8 mouse cellular contexts compared by ENCODE assay signal in genomic region chr10:43723615-43723937, GRCm38 (mm10).
DNase-seq lines count a peak whose midpoint lies in the region; ATAC-seq and TF ChIP-seq lines count a peak whose summit lies in the region.

No protein-coding gene starts in this region.

- no peak overlapping the region for H3K27ac ChIP-seq in embryonic fibroblast, embryonic 13.5 days (ENCODE audit: insufficient read depth, low read length)
- peak overlapping the region; percentile 77 for H3K27ac ChIP-seq in intestine, embryonic 14.5 days (ENCODE audit: low read depth)

- no peak for ATAC-seq in intestine, embryonic 14.5 days (replicated peaks; ENCODE audit: low FRiP score, low TSS enrichment, low read depth)
- ATAC-seq in inflammation-experienced regulatory T-cells, adult 6 months = no peak

- no peaks in the 10 kb centered on the region for H3K36me3 ChIP-seq in intestine, embryonic 14.5 days (ENCODE audit: control insufficient read depth, insufficient read depth, low read length)
- H3K36me3 ChIP-seq in myocyte (ENCODE audit: control insufficient read depth, insufficient read depth) = no peaks in the 10 kb centered on the region

- DNase-seq in lung, adult 2 months = peak; percentile 52
- no peak for DNase-seq in lung, postnatal 4 days
- DNase-seq in intestine, embryonic 14.5 days (ENCODE audit: low spot score) = no peak
- no peak for DNase-seq in Muller cell, postnatal 12 days (ENCODE audit: inconsistent ontology term)
- no peak for DNase-seq in spleen, postnatal 14 days (ENCODE audit: low spot score in 2 of 2)

- no peaks in the 10 kb centered on the region for H3K79me2 ChIP-seq in myocyte (ENCODE audit: control insufficient read depth, insufficient read depth)

- H3K9ac ChIP-seq in intestine, embryonic 14.5 days (ENCODE audit: low read length) = peak overlapping the region; percentile 35

- no peaks in the 10 kb centered on the region for H3K27me3 ChIP-seq in intestine, embryonic 14.5 days (replicated peaks; ENCODE audit: control insufficient read depth, insufficient read depth, low read length)
- H3K27me3 ChIP-seq in myocyte (ENCODE audit: control insufficient read depth, insufficient read depth, insufficient read length) = peaks cover 30% of the 10 kb centered on the region

- peak overlapping the region; percentile 57 for H3K4me3 ChIP-seq in lung, adult 2 months (replicated peaks; ENCODE audit: extremely low read depth, low read depth, low read length)
- peak overlapping the region; percentile 26 for H3K4me3 ChIP-seq in embryonic fibroblast, embryonic 13.5 days (ENCODE audit: insufficient read depth, low read length)
- H3K4me3 ChIP-seq in intestine, embryonic 14.5 days (ENCODE audit: low read depth, low read length) = peak overlapping the region; percentile 25
- H3K4me3 ChIP-seq in myocyte = no peak overlapping the region

- TF ChIP-seq CTCF in lung, adult 2 months (IDR thresholded peaks at IDR 0.05; ENCODE audit: insufficient read depth, low read length) = no peak
- no peak for TF ChIP-seq CTCF in embryonic fibroblast, embryonic 13.5 days (IDR thresholded peaks at IDR 0.05; ENCODE audit: borderline replicate concordance, insufficient read depth, low read length)

- no peak for TF ChIP-seq POLR2A in lung, adult 2 months (IDR thresholded peaks at IDR 0.05; ENCODE audit: borderline replicate concordance, extremely low read depth, low read depth, low read length)
- no peak for TF ChIP-seq POLR2A in embryonic fibroblast, embryonic 13.5 days (IDR thresholded peaks at IDR 0.05; ENCODE audit: low read depth, low read length)
- TF ChIP-seq POLR2A in myocyte (IDR thresholded peaks at IDR 0.05; ENCODE audit: insufficient read length, low read depth) = no peak

- 10% methylated on average over 12 of the region's 12 CpGs for WGBS in lung, adult 2 months
- WGBS in intestine, embryonic 14.5 days = 4% methylated on average over 12 of the region's 12 CpGs

- no peak overlapping the region for H3ac ChIP-seq in myocyte (ENCODE audit: control insufficient read depth, insufficient read length)

- peaks cover 8% of the 10 kb centered on the region for H3K4me1 ChIP-seq in lung, adult 2 months (ENCODE audit: control insufficient read depth, insufficient read depth, low read length)
- peaks cover 3% of the 10 kb centered on the region for H3K4me1 ChIP-seq in embryonic fibroblast, embryonic 13.5 days (ENCODE audit: control insufficient read depth, insufficient read depth, low read length)
- peaks cover 31% of the 10 kb centered on the region for H3K4me1 ChIP-seq in intestine, embryonic 14.5 days (replicated peaks; ENCODE audit: control insufficient read depth, insufficient read depth, low read length)

- H3K4me2 ChIP-seq in intestine, embryonic 14.5 days (ENCODE audit: low read length) = peak overlapping the region; percentile 60
- peak overlapping the region; percentile 36 for H3K4me2 ChIP-seq in myocyte (ENCODE audit: low read depth)

- no peaks in the 10 kb centered on the region for H3K9me3 ChIP-seq in intestine, embryonic 14.5 days (ENCODE audit: control insufficient read depth, low read length)

TF ChIP-seq in myocyte, 11 proteins besides CTCF, POLR2A, EP300 and RAD21:
- TF ChIP-seq MYOD1 (IDR thresholded peaks at IDR 0.05; ENCODE audit: control insufficient read depth in 1 of 3, insufficient read length in 2 of 3, low read depth in 2 of 3) (no peak), CEBPB (IDR thresholded peaks at IDR 0.05; ENCODE audit: insufficient read depth, poor library complexity, severe bottlenecking) (no peak), TCF3 (IDR thresholded peaks at IDR 0.05; ENCODE audit: insufficient read length, low read depth) (no peak), POLR2AphosphoS2 (IDR thresholded peaks at IDR 0.05; ENCODE audit: insufficient read length, low read depth) (no peak), USF1 (IDR thresholded peaks at IDR 0.05; ENCODE audit: low read depth) (no peak), REST (IDR thresholded peaks at IDR 0.05; ENCODE audit: insufficient read depth, insufficient read length) (no peak), MYOG (IDR thresholded peaks at IDR 0.05; ENCODE audit: control insufficient read depth in 1 of 3, insufficient read depth in 1 of 3, insufficient read length in 2 of 3, low read depth in 2 of 3) (no peak), E2F4 (IDR thresholded peaks at IDR 0.05; ENCODE audit: insufficient read depth) (no peak), TCF12 (IDR thresholded peaks at IDR 0.05; ENCODE audit: insufficient read depth, poor library complexity, severe bottlenecking) (no peak), MAX (IDR thresholded peaks at IDR 0.05; ENCODE audit: low read depth) (no peak), SRF (IDR thresholded peaks at IDR 0.05; ENCODE audit: control insufficient read depth, insufficient read length, low read depth) (no peak)
